Mouse (Mus musculus) heart, embryonic 11.5 days (tissue): ENCODE data around the gene Dhdds. TPM values are rescaled to one million over a fixed set of nuclear protein-coding genes. Genes with fewer than 3 reads are reported as not detected.
"Not testable (repeated sequence)": the region's sequence is repeated elsewhere in the genome, so short reads cannot be mapped to it uniquely, and the experiment has no call there.

Experiments used
- ATAC-seq: fragments of 200-750 bp; cut with Nextera tagmentation; replicated peaks from 2 replicates; pipeline ENCODE4 v1.8.0; 2017; ENCODE audit warnings: moderate library complexity; ENCODE audit not compliant: insufficient number of reproducible peaks, low FRiP score, low TSS enrichment
- H3K27ac ChIP-seq: fragments of 300-500 bp; sonication (generic); 2 replicates; pipeline ENCODE4 v1.5.1; 2014; ENCODE audit warnings: mild to moderate bottlenecking, low read depth, low read length
- H3K27me3 ChIP-seq: fragments of 300-500 bp; sonication (generic); 2 replicates; pipeline ENCODE4 v1.6.1; 2014; ENCODE audit warnings: mild to moderate bottlenecking, low read length, mixed read lengths; ENCODE audit not compliant: control insufficient read depth, insufficient read depth
- H3K36me3 ChIP-seq: fragments of 300-500 bp; sonication (generic); 2 replicates; pipeline ENCODE4 v1.6.1; 2014; ENCODE audit warnings: mild to moderate bottlenecking, low read length, moderate library complexity, mixed read lengths; ENCODE audit not compliant: control insufficient read depth, insufficient read depth
- H3K4me1 ChIP-seq: fragments of 300-500 bp; sonication (generic); 2 replicates; pipeline ENCODE4 v1.6.1; 2014; ENCODE audit warnings: low read length; ENCODE audit not compliant: control insufficient read depth, insufficient read depth
- H3K4me2 ChIP-seq: fragments of 300-500 bp; sonication (generic); 2 replicates; pipeline ENCODE4 v1.6.1; 2014; ENCODE audit warnings: mild to moderate bottlenecking, moderate library complexity
- H3K4me3 ChIP-seq: fragments of 300-500 bp; sonication (generic); 2 replicates; pipeline ENCODE4 v1.5.1; 2014; ENCODE audit warnings: low read depth, low read length
- H3K9ac ChIP-seq: fragments of 300-500 bp; sonication (generic); 2 replicates; pipeline ENCODE4 v1.6.1; 2014; ENCODE audit warnings: mild to moderate bottlenecking, low read depth, low read length, moderate library complexity
- H3K9me3 ChIP-seq: fragments of 300-500 bp; sonication (generic); replicated peaks from 2 replicates; pipeline ENCODE4 v1.6.1; 2016; ENCODE audit warnings: low read length; ENCODE audit not compliant: control insufficient read depth
- WGBS: fragments of 180-500 bp; shearing (Covaris S2); extraction: QIAGEN DNeasy Blood & Tissue Kit; methylation state at CpG from one replicate; pipeline ENCODE4 v1.1.7; 2014; ENCODE audit not compliant: insufficient replicate concordance; 5-methylcytosine and 5-hydroxymethylcytosine counted together
- polyA plus RNA-seq: library from polyadenylated mRNA; unstranded; fragments of >200 nt; fragmentation: Nextera tagmentation; extraction: Ambion mirVana; gene quantifications from 2 replicates; pipeline ENCODE4 v1.2.1, GENCODE M21; 2014

Gene Dhdds
- polyA plus RNA-seq, 1 experiment from 2014 or later = 35.3 TPM

DNA sequence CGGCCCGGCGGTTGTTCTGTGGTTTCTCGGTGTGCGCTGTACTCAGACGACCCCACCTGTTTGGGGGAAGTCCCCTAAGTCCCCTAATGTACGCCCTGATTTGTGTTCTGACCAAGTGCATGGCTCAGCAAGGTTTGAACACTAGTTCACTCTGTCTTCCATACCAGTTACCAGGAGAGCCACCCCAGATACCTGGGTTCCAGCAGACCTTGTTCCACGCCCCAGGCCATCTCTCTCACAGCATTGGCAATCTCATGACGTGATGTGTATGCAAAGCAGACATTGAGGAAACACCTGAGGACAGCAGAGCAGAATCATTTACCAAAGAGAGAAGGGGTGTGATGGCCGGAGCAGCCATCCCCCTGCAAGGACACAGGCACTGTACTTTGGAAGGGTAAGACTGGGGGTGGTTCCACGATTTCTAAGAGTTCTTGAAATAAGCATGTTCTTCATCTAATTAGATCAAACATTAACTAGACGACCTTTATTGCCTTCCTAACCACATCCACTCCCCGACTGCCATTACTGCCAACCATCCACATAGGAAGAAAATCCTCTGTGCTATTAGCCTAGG is 9.5 kb downstream of the Dhdds start:
- Histone ChIP-seq H3K36me3 (peaks cover 23% of the 10 kb centered on the region), H3K9ac (no peak overlapping the region), H3K9me3 (no peaks in the 10 kb centered on the region), H3K27ac (no peak overlapping the region), H3K4me2 (no peak overlapping the region), H3K27me3 (no peaks in the 10 kb centered on the region), H3K4me1 (no peaks in the 10 kb centered on the region), H3K4me3 (no peak overlapping the region)
- 89% methylated on average over 13 of the region's 13 CpGs for WGBS
- no peak for ATAC-seq

DNA sequence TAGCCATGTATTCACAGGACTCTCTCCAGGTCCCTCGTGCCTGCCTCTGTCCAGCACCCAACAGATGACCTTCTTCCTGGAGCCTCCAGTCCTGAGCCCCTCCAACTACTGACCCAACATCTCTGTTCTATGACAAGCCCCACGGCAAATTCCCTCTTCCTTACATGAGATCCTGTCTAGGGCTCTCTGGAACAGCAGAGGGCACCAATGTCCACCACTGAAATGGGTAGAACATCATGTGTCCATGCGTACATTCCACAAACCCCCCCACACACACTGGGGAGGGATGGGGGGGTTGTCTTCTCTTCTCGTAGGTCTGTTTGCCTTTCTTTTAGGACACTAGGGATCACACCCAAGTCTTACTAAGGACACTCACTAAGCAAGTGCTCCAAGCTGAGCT is 10.7 kb downstream of the Dhdds start:
- Histone ChIP-seq H3K4me1 (no peaks in the 10 kb centered on the region), H3K27me3 (no peaks in the 10 kb centered on the region), H3K27ac (no peak overlapping the region), H3K9me3 (no peaks in the 10 kb centered on the region), H3K4me2 (no peak overlapping the region), H3K9ac (no peak overlapping the region), H3K36me3 (peaks cover 17% of the 10 kb centered on the region), H3K4me3 (no peak overlapping the region)
- no peak for ATAC-seq
- WGBS = 56% methylated on average over 4 of the region's 4 CpGs

DNA sequence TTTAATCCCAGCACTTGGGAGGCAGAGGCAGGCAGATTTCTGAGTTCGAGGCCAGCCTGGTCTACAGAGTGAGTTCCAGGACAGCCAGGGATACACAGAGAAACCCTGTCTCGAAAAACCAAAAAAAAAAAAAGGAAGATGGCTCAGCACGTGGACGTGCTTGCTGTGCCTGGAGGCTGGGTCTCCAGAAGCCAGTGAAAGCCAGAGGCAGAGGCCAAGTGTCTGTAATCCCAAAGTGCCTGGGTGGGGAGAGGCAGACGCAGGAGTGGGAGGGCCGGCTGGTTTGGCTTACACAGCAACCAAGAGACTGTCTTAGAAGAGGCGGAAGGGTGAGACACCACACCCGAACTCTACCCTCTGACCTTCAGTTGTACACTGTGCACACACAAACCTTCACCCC is 12.4 kb downstream of the Dhdds start:
- not testable (repeated sequence) for H3K9ac ChIP-seq, H3K27me3 ChIP-seq, ATAC-seq, H3K4me1 ChIP-seq, H3K27ac ChIP-seq, H3K4me3 ChIP-seq, H3K9me3 ChIP-seq, H3K4me2 ChIP-seq
- 86% methylated on average over 8 of the region's 8 CpGs for WGBS
- peaks cover 11% of the 10 kb centered on the region for H3K36me3 ChIP-seq

DNA sequence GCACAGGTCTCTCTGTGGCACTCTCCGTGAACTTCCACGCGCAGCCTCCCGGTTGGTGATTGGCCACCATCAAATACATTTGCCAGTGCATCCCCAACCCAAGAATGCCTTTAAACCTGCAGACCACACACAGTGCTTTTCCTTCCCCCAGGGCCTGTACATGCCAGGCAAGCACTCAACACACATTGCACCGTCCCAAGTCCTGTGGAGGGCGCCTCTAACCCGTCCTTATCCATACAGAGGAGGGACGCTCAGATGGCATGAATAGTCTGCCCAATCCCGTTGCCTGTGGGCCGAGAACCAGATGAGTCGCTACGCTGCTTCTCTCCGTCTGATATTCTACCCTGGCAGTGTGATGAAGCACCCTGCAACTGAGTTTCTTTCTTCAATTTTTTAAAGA is 17.8 kb downstream of the Dhdds start:
- H3K4me3 ChIP-seq = no peak overlapping the region
- peaks cover 6% of the 10 kb centered on the region; the same call in 1 of the 2 replicates for H3K36me3 ChIP-seq
- no peak overlapping the region for H3K9ac ChIP-seq
- peaks cover 9% of the 10 kb centered on the region for H3K4me1 ChIP-seq
- no peak overlapping the region for H3K27ac ChIP-seq
- no peak overlapping the region for H3K4me2 ChIP-seq
- ATAC-seq = no peak
- 86% methylated on average over 13 of the region's 13 CpGs for WGBS
- no peaks in the 10 kb centered on the region for H3K27me3 ChIP-seq
- H3K9me3 ChIP-seq = no peaks in the 10 kb centered on the region

DNA sequence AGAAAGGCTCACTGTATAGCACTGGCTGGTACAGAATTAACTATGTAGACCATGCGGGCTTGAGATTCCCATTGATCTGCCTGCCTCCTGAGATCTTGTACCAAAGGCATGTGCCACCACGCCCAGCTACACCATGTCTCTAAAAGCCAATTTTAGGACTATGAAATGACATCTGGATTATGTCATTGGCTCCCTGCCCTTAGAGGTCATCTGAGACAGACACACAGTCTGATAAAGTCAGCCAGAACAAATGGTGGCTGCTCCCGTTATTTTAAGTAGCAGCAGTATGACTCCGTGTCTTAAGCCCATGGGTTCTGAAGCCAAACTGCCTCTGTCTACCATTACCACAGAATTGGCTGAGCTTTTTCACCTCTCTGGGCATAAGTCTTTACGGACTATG is 20.2 kb downstream of the Dhdds start:
- H3K4me1 ChIP-seq = peaks cover 9% of the 10 kb centered on the region
- 54% methylated on average over 5 of the region's 5 CpGs for WGBS
- peaks cover 9% of the 10 kb centered on the region for H3K36me3 ChIP-seq
- H3K27me3 ChIP-seq = no peaks in the 10 kb centered on the region
- H3K9me3 ChIP-seq = no peaks in the 10 kb centered on the region
- no peak for ATAC-seq
- no peak overlapping the region for H3K4me3 ChIP-seq
- H3K9ac ChIP-seq = no peak overlapping the region
- H3K4me2 ChIP-seq = peak overlapping the region; percentile 27
- peak overlapping the region; percentile 81 for H3K27ac ChIP-seq

DNA sequence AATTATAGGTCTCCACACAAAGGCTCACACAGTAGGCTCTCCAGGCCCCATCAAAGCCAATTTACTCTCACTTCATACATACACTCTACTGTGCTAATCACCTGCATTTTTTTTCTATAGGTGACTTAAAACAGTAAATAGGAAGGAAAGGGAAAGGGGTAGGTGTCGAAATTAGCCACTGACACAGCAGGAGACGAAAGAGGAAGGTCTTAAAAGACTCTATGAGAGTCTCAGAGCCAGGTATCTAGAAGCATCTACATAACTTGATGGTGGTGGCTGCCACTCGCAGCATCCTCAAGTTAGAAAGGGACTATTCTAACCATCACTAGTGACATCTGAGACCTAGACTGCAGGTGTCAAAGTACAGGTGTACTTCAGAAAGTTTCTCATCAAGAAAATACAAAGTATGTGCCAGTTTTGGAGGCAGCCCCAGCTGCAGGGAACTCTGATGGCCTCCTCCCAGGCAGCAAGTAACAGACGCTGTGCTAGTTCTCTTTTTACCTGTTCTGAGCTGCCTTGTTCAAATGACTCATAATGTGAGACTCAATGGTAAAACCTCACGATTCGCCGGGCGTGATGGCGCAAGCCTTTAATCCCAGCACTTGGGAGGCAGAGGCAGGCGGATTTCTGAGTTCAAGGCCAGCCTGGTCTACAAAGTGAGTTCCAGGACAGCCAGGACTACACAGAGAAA is 22.6 kb downstream of the Dhdds start:
- Histone ChIP-seq H3K4me3 (no peak overlapping the region), H3K9me3 (no peaks in the 10 kb centered on the region), H3K27ac (no peak overlapping the region), H3K4me1 (peaks cover 9% of the 10 kb centered on the region), H3K4me2 (no peak overlapping the region), H3K36me3 (peaks cover 9% of the 10 kb centered on the region), H3K9ac (no peak overlapping the region), H3K27me3 (no peaks in the 10 kb centered on the region)
- 94% methylated on average over 10 of the region's 10 CpGs for WGBS
- no peak for ATAC-seq

DNA sequence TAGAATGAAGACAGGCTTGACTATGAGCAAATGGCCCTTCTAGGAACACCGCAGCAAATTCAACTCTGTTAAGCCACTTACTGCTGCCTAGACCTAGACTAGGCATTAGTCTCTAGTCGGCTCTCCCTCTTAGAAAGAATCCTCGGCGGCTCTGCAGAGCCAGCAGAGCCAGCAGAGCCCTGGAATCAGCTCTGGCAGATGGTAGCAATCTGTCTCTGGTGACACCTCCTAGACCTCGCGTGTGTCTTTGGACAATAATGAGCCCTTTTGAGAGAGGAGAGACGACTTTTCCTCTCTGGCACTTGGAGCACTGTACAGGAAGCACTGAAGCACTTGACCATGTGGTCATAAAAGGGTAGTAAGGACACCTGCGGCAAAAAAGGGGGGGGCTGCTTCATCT is 29.0 kb downstream of the Dhdds start:
- Histone ChIP-seq H3K9ac (no peak overlapping the region), H3K4me1 (peaks cover 6% of the 10 kb centered on the region; the same call in 1 of the 2 replicates), H3K4me3 (no peak overlapping the region), H3K27ac (no peak overlapping the region), H3K9me3 (no peaks in the 10 kb centered on the region), H3K4me2 (no peak overlapping the region), H3K27me3 (no peaks in the 10 kb centered on the region), H3K36me3 (peaks cover 6% of the 10 kb centered on the region; the same call in 1 of the 2 replicates)
- ATAC-seq = no peak
- WGBS = 71% methylated on average over 8 of the region's 8 CpGs

DNA sequence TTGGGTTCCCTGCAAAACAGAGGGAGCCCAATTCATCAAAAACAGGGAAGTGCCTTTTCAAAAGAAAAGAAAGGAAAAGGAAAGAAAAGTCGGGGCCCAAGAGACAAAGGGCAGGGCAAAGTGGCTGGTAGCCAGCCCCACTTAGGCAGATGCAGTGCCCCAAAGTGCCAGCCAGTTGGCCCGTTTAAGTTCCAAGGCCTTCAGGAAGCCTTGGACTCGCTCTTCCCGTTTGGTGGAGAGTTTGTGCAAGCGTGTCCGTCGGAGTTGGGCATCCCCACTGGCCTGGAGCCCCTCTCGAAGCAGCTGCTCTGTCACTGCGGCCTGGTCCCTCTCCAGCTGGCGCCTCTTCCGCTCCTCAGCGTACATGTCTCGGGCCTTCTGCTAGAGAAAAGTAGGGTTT is 29.8 kb downstream of the Dhdds start:
- peaks cover 12% of the 10 kb centered on the region for H3K4me1 ChIP-seq
- peaks cover under 1% of the 10 kb centered on the region; the same call in 1 of the 2 replicates for H3K36me3 ChIP-seq
- H3K9me3 ChIP-seq = no peaks in the 10 kb centered on the region
- H3K4me3 ChIP-seq = no peak overlapping the region
- H3K27me3 ChIP-seq = no peaks in the 10 kb centered on the region
- no peak overlapping the region for H3K27ac ChIP-seq
- no peak for ATAC-seq
- no peak overlapping the region for H3K4me2 ChIP-seq
- WGBS = 83% methylated on average over 13 of the region's 13 CpGs
- no peak overlapping the region for H3K9ac ChIP-seq

DNA sequence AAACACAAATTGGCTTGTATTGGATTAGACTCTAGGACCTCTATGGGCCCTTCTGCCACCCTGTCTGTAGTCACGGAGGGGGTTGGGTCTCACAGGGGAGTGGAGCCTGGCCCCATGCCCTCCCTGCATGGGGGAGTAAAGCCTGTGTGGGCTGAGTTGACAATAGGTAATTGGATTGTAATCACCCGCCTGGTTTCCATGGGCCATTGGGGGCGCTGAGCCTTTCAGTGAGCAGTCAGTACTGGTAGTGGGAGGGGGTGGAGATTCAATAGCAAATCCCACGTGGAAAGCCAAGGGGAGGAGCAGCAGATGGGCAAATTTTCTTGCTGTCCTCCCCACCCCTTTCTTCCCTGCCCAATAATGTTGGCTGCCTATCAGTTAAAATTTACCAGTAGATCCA is 30.5 kb downstream of the Dhdds start:
- ATAC-seq = no peak
- Histone ChIP-seq H3K4me2 (no peak overlapping the region), H3K4me1 (peaks cover 16% of the 10 kb centered on the region), H3K36me3 (peaks cover 5% of the 10 kb centered on the region), H3K9me3 (no peaks in the 10 kb centered on the region), H3K9ac (no peak overlapping the region), H3K27me3 (no peaks in the 10 kb centered on the region), H3K4me3 (no peak overlapping the region), H3K27ac (no peak overlapping the region)
- 41% methylated on average over 4 of the region's 4 CpGs for WGBS
